Mouse (Mus musculus) lung, embryonic 16.5 days (tissue): ENCODE measurements around the gene Zcwpw1. TPM values are rescaled to one million over a fixed set of nuclear protein-coding genes. Genes with fewer than 3 reads are reported as not detected.

Experiments
- ATAC-seq: fragments of 200-750 bp; cut with Nextera tagmentation; 2 replicates; pipeline ENCODE4 v1.8.0; 2017; ENCODE audit warnings: low read depth, mild to moderate bottlenecking, moderate library complexity
- H3K27ac ChIP-seq: fragments of 300-500 bp; sonication (generic); 2 replicates; pipeline ENCODE4 v1.5.1; 2014; ENCODE audit warnings: mild to moderate bottlenecking, control low read depth, low read length
- H3K27me3 ChIP-seq: fragments of 300-500 bp; sonication (generic); 2 replicates; pipeline ENCODE4 v1.6.1; 2014; ENCODE audit warnings: low read depth, low read length, mixed read lengths; ENCODE audit not compliant: control insufficient read depth, insufficient read depth
- H3K36me3 ChIP-seq: fragments of 300-500 bp; sonication (generic); 2 replicates; pipeline ENCODE4 v1.6.1; 2014; ENCODE audit warnings: low read length; ENCODE audit not compliant: control insufficient read depth, insufficient read depth
- H3K4me1 ChIP-seq: fragments of 300-500 bp; sonication (generic); replicated peaks from 2 replicates; pipeline ENCODE4 v1.6.1; 2014; ENCODE audit warnings: low read length, mixed read lengths; ENCODE audit not compliant: control insufficient read depth, insufficient read depth
- H3K4me2 ChIP-seq: fragments of 300-500 bp; sonication (generic); 2 replicates; pipeline ENCODE4 v1.6.1; 2014; ENCODE audit warnings: low read depth, low read length, control low read depth
- H3K4me3 ChIP-seq: fragments of 300-500 bp; sonication (generic); 2 replicates; pipeline ENCODE4 v1.5.1; 2014; ENCODE audit warnings: mild to moderate bottlenecking, low read length, control low read depth
- H3K9ac ChIP-seq: fragments of 300-500 bp; sonication (generic); 2 replicates; pipeline ENCODE4 v1.6.1; 2014; ENCODE audit warnings: low read length, control low read depth
- H3K9me3 ChIP-seq: fragments of 300-500 bp; sonication (generic); 2 replicates; pipeline ENCODE4 v1.6.1; 2016; ENCODE audit warnings: low read length; ENCODE audit not compliant: control insufficient read depth
- WGBS: fragments of 180-500 bp; shearing (Covaris S2); extraction: QIAGEN DNeasy Blood & Tissue Kit; methylation state at CpG from one replicate; pipeline ENCODE4 v1.1.7; 2014; 5-methylcytosine and 5-hydroxymethylcytosine counted together
- polyA plus RNA-seq: library from polyadenylated mRNA; unstranded; fragments of >200 nt; fragmentation: Nextera tagmentation; extraction: Ambion mirVana; gene quantifications from 2 replicates; pipeline ENCODE4 v1.2.1, GENCODE M21; 2015

Zcwpw1 gene
- polyA plus RNA-seq, 1 experiment from 2014 or later = 24.3 TPM

- Histone ChIP-seq H3K27ac (no peak overlapping the region), H3K4me2 (no peak overlapping the region), H3K4me1 (no peaks in the 10 kb centered on the region), H3K4me3 (no peak overlapping the region), H3K36me3 (no peaks in the 10 kb centered on the region), H3K9ac (no peak overlapping the region), H3K27me3 (no peaks in the 10 kb centered on the region), H3K9me3 (no peaks in the 10 kb centered on the region)
- ATAC-seq = no peak
- WGBS = 79% methylated on average over 6 of the region's 6 CpGs
Measured at GRCm38 (mm10) chr5:137823455-137824045, 36.0 kb downstream of the Zcwpw1 start.

GRCm38 (mm10) chr5:137825030-137825429 is 37.4 kb downstream of the Zcwpw1 start:
- no peaks in the 10 kb centered on the region for H3K36me3 ChIP-seq

GRCm38 (mm10) chr5:137825971-137826370 is 38.4 kb downstream of the Zcwpw1 start:
- no peaks in the 10 kb centered on the region; the same call in 1 of the 2 replicates for H3K4me1 ChIP-seq
- H3K27me3 ChIP-seq = no peaks in the 10 kb centered on the region
- no peak overlapping the region for H3K9ac ChIP-seq
- 71% methylated on average over 2 of the region's 2 CpGs for whole genome bisulfite sequencing
- no peak for ATAC-seq
- H3K4me3 ChIP-seq = no peak overlapping the region
- H3K9me3 ChIP-seq = no peaks in the 10 kb centered on the region
- no peaks in the 10 kb centered on the region for H3K36me3 ChIP-seq
- H3K4me2 ChIP-seq = no peak overlapping the region
- H3K27ac ChIP-seq = no peak overlapping the region

More at GRCm38 (mm10) chr5:137825030-137825429, 37.4 kb downstream of the Zcwpw1 start:
- Histone ChIP-seq H3K4me3 (no peak overlapping the region), H3K4me2 (no peak overlapping the region), H3K4me1 (no peaks in the 10 kb centered on the region; the same call in 1 of the 2 replicates), H3K27me3 (no peaks in the 10 kb centered on the region), H3K27ac (no peak overlapping the region), H3K9ac (no peak overlapping the region), H3K9me3 (no peaks in the 10 kb centered on the region)
- WGBS = 86% methylated on average over 3 of the region's 3 CpGs
- no peak for ATAC-seq

GRCm38 (mm10) chr5:137826421-137826820 is 38.8 kb downstream of the Zcwpw1 start:
- Histone ChIP-seq H3K27ac (no peak overlapping the region), H3K27me3 (no peaks in the 10 kb centered on the region), H3K4me3 (no peak overlapping the region), H3K4me2 (no peak overlapping the region), H3K9ac (no peak overlapping the region), H3K4me1 (no peaks in the 10 kb centered on the region; the same call in 1 of the 2 replicates), H3K9me3 (no peaks in the 10 kb centered on the region), H3K36me3 (no peaks in the 10 kb centered on the region)
- 33% methylated on average over 7 of the region's 7 CpGs for WGBS
- no peak for ATAC-seq

- no peaks in the 10 kb centered on the region for H3K9me3 ChIP-seq
- no peak overlapping the region for H3K4me2 ChIP-seq
- no peak overlapping the region for H3K27ac ChIP-seq
- no peak overlapping the region for H3K4me3 ChIP-seq
- WGBS = 79% methylated on average over 6 of the region's 6 CpGs
- H3K27me3 ChIP-seq = no peaks in the 10 kb centered on the region
- no peaks in the 10 kb centered on the region for H3K36me3 ChIP-seq
- no peaks in the 10 kb centered on the region; the same call in 1 of the 2 replicates for H3K4me1 ChIP-seq
- no peak for ATAC-seq
- H3K9ac ChIP-seq = no peak overlapping the region
Measured at GRCm38 (mm10) chr5:137828694-137829093, 41.1 kb downstream of the Zcwpw1 start.

GRCm38 (mm10) chr5:137830238-137830637 is 42.6 kb downstream of the Zcwpw1 start:
- 60% methylated on average over 7 of the region's 7 CpGs for WGBS
- H3K27me3 ChIP-seq = no peaks in the 10 kb centered on the region
- H3K4me3 ChIP-seq = no peak overlapping the region
- H3K4me1 ChIP-seq = no peaks in the 10 kb centered on the region; the same call in 1 of the 2 replicates
- H3K27ac ChIP-seq = peak overlapping the region; percentile 25; the same call in 1 of the 2 replicates
- no peak overlapping the region for H3K4me2 ChIP-seq
- no peaks in the 10 kb centered on the region for H3K36me3 ChIP-seq
- no peak overlapping the region for H3K9ac ChIP-seq
- no peaks in the 10 kb centered on the region for H3K9me3 ChIP-seq
- ATAC-seq = no peak

GRCm38 (mm10) chr5:137831106-137831505 is 43.5 kb downstream of the Zcwpw1 start:
- no peaks in the 10 kb centered on the region for H3K9me3 ChIP-seq
- H3K4me1 ChIP-seq = no peaks in the 10 kb centered on the region; the same call in 1 of the 2 replicates
- H3K4me2 ChIP-seq = no peak overlapping the region
- no peak overlapping the region for H3K9ac ChIP-seq
- no peaks in the 10 kb centered on the region for H3K27me3 ChIP-seq
- H3K4me3 ChIP-seq = no peak overlapping the region
- 74% methylated on average over 4 of the region's 4 CpGs for WGBS
- no peak overlapping the region for H3K27ac ChIP-seq
- no peaks in the 10 kb centered on the region for H3K36me3 ChIP-seq
- no peak for ATAC-seq

GRCm38 (mm10) chr5:137831506-137831905 is 43.9 kb downstream of the Zcwpw1 start:
- H3K4me1 ChIP-seq = no peaks in the 10 kb centered on the region; the same call in 1 of the 2 replicates
- H3K27ac ChIP-seq = no peak overlapping the region
- H3K9me3 ChIP-seq = no peaks in the 10 kb centered on the region
- no peaks in the 10 kb centered on the region for H3K27me3 ChIP-seq
- H3K36me3 ChIP-seq = no peaks in the 10 kb centered on the region
- WGBS = 61% methylated on average over 6 of the region's 6 CpGs
- no peak overlapping the region for H3K4me2 ChIP-seq
- ATAC-seq = no peak
- H3K4me3 ChIP-seq = no peak overlapping the region
- no peak overlapping the region for H3K9ac ChIP-seq

GRCm38 (mm10) chr5:137833500-137833899 is 45.9 kb downstream of the Zcwpw1 start:
- no peak overlapping the region; the same call in 1 of the 2 replicates for H3K27ac ChIP-seq
- H3K9me3 ChIP-seq = no peaks in the 10 kb centered on the region
- no peak overlapping the region for H3K4me2 ChIP-seq
- H3K36me3 ChIP-seq = no peaks in the 10 kb centered on the region
- H3K4me1 ChIP-seq = no peaks in the 10 kb centered on the region; the same call in 1 of the 2 replicates
- peak; percentile 57 for ATAC-seq
- H3K4me3 ChIP-seq = no peak overlapping the region
- 50% methylated on average over 4 of the region's 4 CpGs for WGBS
- no peak overlapping the region for H3K9ac ChIP-seq
- H3K27me3 ChIP-seq = no peaks in the 10 kb centered on the region
